Mouse (Mus musculus) left cerebral cortex, postnatal 36 days (tissue): ENCODE measurements around the gene Lztr1. TPM values are rescaled to one million over a fixed set of nuclear protein-coding genes. Genes with fewer than 3 reads are reported as not detected.
A peak's percentile ranks its signal among the peaks of the same experiment; 100 is the strongest.

Source experiments
- DNase-seq, 2 experiments: peaks; one replicate each; pipeline ENCODE4 v3.0.0; 2021 to 2022; ENCODE audit warnings: low spot score in 2 of 2, mixed read lengths in 1 of 2
- intact Hi-C: fragments of 180-260 bp; cut with DNase I; formaldehyde crosslinking; loops from one replicate; pipeline ENCODE4 v1.15.1; 2025
- total RNA-seq, 2 experiments: library from RNA; stranded (reverse); gene quantifications; 2 replicates each; pipeline ENCODE4 v1.2.3; 2021

The Lztr1 gene
- total RNA-seq = 100 to 1,000 TPM; 151 to 156 TPM

DNA sequence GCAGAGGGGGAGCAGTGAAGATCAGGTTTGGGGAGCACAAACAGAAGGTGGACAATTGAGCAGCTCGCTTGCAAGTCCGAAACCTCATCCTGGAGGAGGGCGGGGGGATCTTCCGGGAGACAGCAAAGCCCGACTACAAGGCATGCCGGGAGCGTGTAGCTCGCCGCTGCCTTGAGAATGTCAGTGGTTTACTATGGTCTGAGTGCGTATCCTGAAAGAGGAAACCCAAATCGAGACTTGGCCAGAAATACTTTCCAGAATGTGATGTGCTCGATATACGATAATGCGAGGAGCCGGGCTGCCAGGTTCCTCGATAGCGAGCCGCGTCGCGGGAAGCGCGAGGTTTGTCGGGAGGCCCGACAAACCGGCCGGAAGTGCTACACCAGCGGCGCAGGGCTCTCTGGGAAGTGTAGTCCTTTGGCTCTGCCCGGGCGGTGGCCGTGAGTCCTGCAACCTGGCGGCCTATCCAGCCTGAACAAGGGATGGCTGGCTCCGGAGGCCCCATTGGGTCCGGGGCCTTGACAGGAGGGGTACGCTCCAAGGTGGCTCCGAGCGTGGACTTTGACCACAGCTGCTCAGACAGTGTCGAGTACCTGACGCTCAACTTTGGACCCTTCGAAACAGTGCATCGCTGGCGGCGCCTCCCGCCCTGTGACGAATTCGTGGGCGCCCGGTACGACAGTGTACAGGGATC, at the start of gene Lztr1:
Gene Lztr1 (plus strand): TSS at position 143 of the 694 bp plus-strand sequence.
- peak; percentile 92 to 93 for DNase-seq
- intact Hi-C loops = no loop called here

DNA sequence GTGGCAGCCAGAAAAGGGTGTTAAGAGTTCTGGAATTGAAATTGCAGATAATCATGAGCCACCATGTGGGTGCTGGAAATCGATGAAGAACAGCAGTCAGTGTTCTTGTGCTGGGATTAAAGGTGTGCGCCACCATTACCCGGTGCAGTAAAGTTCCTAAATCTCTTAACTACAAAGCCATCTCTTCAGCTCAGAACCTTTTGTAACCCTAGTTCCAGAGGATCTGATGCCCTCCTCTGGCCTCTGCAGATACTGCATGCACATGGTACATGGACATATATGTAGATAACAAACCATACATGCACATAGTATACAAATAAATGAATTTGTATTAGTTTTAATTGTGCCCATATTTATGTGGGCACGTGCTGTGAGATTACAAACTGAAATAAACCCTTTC, 48.2 kb upstream of the Lztr1 start:
- intact Hi-C loops = no loop called here

DNA sequence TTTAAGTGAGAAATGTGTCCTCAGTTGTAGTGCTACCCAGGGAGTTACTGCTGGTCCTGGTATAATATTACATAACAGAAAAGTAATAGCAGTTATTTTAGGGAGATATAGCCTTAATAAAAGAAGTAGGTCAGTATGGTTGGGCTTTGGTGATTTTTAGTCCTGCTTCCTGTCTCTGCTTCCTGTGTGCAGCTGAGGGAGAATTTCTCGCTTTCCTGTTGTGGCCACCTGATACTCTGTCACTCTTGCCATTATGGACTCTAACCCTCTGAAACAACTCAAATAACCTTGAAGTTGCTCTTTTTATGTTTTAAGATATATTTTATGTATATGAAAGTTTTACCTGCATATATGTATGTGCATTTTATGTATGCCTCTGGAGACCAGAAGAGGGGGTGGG, 46.9 kb upstream of the Lztr1 start:
- no peak for DNase-seq
- intact Hi-C loops = no loop called here

More for the DNA sequence above, 48.2 kb upstream of the Lztr1 start:
- no peak for DNase-seq

DNA sequence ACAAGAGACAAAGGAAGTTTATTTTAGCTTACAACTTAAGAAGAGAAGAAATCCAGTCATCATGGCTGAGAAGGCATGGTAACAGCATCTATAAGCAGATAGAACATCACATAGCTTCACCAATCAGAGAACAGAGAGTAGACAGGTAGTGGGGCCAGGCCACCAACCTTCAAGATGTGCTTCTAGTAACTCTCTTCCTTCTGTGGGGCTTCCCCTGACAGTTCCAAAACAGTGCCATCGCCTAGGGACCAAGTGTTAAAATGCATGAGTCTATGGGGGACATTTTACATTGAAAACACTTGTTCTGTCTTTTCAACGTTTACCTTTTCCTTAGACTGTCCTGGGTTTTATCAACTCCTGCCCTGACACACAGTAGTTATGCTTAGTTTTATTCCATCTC, 45.3 kb upstream of the Lztr1 start:
- intact Hi-C loops = no loop called here
- DNase-seq = no peak

DNA sequence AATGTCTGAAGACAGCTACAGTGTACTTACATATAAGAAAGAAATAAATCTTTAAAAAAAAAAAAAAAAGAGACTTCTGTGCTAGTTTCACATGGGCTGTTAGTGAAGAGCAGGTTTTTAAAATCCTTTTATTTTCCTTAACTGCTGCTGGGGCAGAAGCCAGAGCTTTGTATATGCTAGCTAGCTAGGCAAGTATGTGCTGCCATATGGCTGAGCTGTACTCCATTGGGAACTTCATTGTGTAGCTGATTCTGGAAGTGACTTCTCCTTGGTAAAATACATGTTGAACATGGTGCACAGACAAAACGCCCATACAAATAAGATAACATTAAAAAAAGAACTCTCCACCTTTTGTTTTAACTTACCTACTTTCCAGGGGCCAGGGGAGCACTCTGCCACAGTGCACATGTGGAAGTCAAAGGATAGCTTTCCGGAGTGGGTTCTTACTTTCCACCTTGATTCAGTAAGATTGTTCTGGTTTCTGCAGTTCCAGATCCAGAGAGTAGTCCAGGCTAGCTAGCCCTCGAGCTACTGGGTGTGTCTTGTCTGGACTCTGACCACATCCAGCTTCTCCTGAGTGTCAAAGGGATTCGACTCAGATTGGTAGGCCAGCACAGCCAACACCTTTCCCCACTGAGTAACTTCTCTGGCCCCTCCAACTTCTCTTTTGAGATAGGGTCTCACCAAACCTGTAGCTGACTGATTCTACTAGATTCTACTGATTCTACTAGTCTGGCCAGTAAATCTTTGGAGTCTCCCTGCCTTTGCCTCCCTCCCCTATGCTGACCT, 41.4 kb upstream of the Lztr1 start:
- DNase-seq = no peak
- intact Hi-C loops = no loop called here

DNA sequence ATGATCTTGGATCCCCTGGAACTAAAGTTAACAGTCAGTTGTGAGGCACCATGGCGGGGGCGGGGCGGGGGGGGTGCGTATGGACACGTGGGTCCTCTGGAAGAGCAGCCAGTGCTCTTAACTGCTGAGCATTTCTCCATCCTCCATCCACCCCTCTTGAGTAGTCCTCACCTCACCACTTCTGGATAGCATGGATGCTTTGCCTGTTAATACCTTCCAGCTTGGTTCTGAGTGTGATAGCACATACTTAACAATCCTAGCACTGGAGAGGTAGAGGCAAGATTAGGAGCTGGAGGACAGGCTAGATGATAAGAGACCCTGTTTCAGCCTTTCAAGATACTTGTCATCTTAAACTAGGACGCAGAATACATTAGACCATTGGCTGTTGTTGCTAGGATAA, 36.0 kb upstream of the Lztr1 start:
- intact Hi-C loops = loop anchor here (5.0 kb wide), 1 partner anchor 60 kb away; the partner anchor contains the start of gene Thap7
- DNase-seq = no peak

DNA sequence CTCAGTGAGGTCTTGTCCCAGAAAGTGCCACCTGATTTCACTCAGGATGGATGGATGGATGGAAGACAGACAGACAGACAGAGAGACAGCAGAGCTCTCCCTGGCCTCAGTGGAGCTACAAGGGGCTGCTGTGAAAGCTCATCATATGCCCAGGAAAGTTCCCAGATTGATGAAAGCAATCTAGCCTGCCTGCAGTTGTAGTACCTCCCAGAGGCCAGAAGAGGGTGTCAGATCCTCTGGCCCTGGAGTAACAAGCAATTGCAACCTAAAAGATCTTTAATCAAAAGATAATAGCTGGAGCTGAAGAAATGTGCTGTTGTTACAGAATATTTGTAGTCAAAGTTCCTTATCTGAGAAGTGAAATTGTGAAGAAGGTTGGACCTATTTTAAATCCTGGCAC, 34.4 kb upstream of the Lztr1 start:
- intact Hi-C loops = loop anchor here (5.0 kb wide), 1 partner anchor 58 kb away; the partner anchor contains the start of gene Thap7
- no peak for DNase-seq

DNA sequence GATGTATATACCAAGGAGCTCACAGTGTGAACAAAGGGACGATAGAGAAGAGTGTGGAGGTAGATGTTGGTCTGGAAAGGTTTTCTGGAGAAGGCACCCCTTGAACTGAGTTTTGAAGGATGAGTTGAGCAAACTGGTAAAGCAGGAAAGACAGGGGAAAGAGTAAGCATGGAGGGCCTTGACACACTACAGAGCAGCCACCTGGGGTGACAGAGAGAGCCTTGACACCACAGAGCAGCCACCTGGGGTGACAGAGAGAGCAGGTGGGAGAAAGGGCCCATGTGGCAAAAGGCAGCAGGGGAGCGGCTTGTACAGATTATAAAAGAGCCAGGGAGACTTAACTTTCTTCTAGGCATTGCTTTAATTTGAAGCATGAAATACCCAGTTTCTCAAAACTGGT, 33.7 kb upstream of the Lztr1 start:
- intact Hi-C loops = loop anchor here (5.0 kb wide), 1 partner anchor 58 kb away; the partner anchor contains the start of gene Thap7
- DNase-seq = no peak

DNA sequence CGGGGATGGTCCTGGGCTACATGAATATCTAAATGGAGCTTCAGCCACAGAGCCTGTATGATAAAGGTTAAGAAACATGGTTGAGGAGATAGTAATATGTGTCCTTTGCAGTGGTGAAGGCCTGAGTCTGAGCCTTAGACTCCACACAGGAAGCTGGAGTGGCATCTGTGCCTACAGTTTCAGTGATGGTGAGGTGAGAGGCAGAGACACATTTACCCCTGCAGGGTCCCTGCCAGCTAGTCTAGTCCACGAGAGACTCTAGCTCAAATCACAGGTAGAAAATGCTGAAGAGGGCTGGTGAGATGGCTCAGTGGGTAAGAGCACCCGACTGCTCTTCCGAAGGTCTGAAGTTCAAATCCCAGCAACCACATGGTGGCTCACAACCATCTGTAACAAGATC, 33.2 kb upstream of the Lztr1 start:
- DNase-seq = no peak
- intact Hi-C loops = no loop called here

DNA sequence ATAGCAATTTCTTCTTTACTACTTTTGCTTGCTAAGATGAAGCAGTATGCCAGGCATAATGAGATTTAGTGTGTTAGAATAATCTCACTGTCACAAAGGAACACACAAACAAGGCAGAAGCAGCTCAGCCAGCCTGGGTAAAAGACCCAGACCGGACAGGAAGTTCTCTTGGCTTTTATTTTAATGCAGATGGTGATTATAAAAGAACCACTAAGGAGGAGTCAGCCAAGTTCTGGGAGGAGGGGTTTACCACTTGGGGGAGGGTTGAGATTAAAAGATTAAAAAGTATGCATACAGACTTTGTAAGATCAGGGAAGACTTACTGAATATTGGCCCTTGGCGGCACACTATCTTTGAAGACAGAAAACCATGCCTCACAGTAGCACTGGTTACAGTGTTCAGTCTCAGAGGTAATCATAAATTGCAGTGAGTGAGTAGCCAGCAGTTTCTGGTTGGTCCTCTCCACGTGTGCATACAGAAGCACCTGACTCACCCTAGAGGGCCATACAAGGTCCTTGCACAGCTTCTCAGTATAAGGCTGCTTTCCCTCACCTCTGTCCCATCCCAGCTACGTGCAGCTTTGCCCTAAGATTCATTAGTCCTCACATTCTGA, 30.1 kb upstream of the Lztr1 start:
- DNase-seq = no peak
- intact Hi-C loops = no loop called here

DNA sequence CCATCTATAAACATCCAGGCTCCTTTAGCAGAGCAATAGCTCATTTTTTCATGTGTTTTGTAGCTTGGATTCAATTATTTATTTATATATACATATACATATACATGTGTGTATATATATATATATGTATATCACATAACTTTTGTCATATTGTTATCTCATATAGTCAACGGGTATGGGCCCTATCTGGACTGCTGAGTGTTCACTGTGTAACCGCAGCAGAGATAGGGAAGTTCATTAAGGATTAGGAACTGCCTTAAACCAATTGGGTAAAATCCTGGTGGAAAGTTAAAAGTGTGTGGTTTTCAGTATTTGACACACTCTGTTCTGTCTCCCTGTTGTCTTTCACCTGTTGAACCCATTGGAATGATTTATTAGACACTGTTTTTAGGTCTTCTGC, 27.0 kb upstream of the Lztr1 start:
- intact Hi-C loops = no loop called here
- no peak for DNase-seq

DNA sequence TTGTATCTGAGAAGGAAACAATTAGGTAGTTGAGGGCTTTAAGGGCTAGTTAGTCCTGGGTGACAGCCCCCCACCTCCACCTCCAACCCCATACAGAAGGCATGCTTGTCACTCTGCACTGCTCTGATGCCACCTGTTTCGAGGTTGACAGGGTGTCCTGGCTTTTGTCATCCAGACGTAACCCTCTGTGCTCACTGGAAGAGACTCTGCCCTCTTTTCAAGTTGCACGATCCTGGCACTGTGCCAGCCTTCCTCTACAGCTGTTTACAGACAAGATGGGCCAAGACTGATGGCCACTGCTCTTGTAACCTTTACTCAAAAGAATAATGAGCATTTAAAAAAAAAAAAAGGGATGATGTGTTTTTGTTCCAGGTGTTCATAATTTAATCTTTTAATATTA, 22.0 kb upstream of the Lztr1 start:
- intact Hi-C loops = no loop called here
- DNase-seq = no peak

DNA sequence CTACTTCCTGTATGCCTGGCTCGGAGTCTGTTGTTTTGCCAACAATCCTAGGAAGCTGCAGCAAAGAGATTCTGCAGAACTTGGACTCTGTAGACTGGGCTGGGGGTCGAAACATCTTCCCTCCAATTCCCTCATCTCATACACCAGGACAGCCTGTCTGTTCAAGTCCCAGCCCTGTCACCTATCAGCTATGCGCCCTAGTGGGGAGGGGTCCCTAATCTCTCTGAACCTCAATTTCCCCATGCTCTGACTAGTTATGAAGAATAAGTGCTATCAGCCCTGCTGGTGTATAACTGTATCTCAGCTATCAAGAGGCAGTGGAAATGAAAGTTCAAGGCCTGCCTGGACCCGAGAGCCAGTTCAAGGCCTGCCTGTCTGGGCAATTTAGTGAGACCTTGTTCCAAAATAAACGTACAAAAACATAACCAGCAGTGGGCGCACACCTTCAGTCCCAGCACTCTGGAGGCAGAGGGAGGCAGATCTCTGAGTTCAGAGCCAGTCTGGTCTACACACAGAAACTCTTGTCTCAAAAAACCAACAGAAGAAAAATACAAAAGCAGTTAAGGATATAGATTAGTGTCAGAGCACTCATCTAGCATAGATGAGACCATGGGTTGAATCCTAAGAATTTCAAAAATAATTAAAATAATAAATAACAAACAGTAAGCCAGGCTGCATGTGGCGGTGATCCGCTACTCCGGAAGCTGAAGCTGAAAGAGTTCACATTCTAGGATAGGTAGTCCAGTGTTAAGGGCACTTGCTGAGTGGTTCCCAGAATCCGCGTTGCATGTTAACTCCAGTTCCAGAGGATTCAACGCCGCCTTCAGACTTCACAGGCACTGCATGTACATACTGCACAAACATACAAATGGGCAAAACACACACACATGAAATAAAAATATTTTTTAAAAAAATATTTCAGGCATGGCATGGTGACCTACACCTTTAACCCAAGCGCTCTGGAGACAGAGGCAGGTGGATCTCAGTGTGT, 19.7 kb upstream of the Lztr1 start:
- intact Hi-C loops = no loop called here
- DNase-seq = no peak

DNA sequence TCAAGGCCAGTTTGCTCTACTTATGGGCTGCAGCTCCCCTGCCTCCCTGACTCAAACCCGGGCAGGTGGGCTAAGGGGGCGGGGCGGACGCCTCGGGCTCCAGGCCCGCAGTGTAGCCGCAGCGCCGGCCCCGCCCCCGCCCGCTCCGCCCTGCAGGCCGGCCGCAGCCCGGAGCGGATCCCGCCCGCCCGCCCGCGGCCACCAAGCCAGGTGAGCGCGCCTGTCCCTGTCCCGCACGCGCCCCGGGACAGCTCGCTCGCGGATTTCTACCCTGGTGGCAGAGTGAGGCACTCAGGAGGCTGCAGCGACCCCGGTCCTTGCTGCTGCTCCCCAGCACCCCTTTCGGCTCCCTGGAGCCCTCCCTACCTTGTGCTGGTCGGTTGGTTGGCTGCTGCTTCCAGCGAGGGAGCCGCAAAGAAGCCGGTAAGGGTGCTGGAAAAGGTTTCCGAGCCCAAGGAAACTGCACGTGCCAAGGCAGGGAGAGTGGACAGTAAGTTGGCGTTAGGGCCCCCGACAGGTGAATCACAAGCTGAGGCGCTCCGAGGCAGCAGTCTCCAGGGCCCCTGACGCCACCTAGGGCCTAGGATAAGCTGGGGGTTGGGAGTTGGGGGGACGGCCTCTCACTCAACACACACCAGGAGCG, 18.9 kb upstream of the Lztr1 start, which contains the start of gene Aifm3:
Gene Aifm3 (plus strand): TSS at position 143 of the 643 bp plus-strand sequence.
- DNase-seq = no peak
- intact Hi-C loops = no loop called here

DNA sequence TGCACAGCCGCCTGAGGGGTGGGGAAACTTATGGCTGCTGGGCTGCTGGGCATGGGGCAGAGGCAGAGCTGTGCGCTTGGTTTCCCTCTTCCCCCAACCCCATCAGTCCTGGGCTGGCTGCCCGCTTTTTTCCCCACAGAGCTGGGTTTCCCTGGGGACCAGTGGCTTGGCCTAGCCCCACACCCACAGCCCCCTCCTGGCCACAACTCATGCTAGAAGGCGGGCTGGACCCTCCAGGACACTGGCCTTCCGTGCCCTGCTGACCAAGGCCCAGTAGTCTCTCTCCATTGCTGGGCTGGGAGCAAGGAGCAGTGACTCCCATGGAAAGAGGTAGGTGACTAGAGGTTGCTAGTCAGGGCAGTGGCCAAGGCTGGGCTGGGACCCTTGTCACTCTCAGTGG, 17.3 kb upstream of the Lztr1 start:
- intact Hi-C loops = no loop called here
- no peak for DNase-seq

DNA sequence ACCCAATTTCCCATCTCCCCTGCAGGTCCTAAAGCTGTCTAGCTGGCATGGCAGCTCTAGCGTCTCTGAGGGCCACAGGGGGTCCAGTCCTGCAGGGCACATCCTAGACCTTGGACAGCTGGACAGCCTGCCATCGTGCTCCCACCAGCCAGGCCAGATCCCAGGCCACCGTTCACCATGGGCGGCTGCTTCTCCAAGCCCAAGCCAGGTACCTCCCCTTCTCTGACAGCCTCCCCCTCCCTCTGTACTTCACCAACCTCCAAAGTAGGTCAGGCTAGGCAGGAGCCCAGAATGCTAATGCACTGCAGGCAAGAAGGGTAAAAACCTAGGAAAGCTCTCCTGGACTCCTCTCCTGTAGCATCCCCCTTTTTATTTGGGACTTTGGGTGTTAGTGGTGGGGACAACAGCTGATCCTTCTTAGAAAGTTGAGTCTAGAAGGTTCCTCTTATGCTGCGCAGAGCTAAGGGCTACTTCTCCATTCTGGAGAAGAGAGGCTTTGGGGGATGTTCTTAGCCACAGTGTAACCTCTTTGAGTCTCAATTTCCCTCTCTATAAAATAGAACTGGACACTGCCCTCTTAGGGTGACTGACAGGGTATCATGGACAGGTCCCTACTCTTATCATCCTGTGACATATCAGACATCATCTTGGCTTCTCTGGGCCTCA, 16.5 kb upstream of the Lztr1 start:
- intact Hi-C loops = no loop called here
- DNase-seq = no peak

DNA sequence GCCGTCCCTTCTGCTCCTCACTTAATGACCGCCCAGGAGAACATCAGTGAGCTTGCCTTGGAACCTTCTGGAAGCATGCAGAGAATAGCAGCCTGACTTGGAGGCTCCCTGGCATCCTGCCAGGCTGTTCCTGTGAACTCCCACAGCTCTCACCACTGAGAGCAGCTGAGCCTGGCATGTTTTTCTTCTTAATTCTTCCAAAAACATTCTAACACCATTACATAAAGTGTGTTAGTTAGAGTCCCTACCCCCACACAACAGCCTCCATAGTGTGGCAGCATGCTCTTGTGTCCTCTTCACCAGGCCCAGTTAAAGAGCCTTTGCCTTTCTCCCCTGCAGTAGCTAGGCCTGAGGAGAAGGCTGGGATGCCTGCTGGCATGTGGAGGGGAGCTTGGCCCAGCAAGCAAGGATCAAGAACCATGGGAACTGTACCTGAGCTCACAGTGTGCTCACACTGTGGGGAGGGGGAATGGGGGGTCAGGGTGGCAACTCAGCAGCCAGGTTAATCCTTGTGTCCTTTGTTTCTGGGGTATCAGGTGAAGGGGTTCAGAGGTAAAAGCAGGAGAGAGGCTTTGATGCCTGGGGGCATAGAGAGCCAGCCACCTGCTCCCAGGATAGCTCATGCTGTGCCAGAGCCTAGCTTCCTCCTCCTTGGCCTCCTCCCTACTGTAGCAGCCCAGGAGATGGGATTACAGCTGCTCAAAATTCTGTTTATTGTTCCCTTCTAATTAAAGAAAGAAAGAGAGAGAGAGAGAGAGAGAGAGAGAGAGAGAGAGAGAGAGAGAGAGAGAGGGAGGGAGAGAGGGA, 11.8 kb upstream of the Lztr1 start:
- intact Hi-C loops = no loop called here
- DNase-seq = peak; percentile 89
